Comparison of ENCODE assay signal across 11 mouse cellular contexts in genomic region chr19:46509202-46509601, GRCm38 (mm10). TPM values are rescaled to one million over a fixed set of nuclear protein-coding genes. Genes with fewer than 3 reads are reported as not detected.
A peak's percentile ranks its signal among the peaks of the same experiment; 100 is the strongest.
DNase-seq lines count a peak whose midpoint lies in the region; ATAC-seq lines count a peak whose summit lies in the region.
"Had no signal": no experiment of that assay in that cellular context is flagged by ENCODE, and none has a peak within 500 bp of the region (broad histone marks: within the 10 kb centered on the region; RNA-seq: fewer than 3 reads in every experiment).

No protein-coding gene starts in this region.

- peak overlapping the region; percentile 79 for H3K4me2 ChIP-seq in kidney, embryonic 16.5 days (replicated peaks; ENCODE audit: low read depth, low read length)
- H3K4me2 ChIP-seq: embryonic facial prominence, embryonic 12.5 days; heart, embryonic 15.5 days; limb, embryonic 13.5 days had no signal

- peak; percentile 14 for DNase-seq in adrenal gland, postnatal 25 days
- DNase-seq in adrenal gland, adult (ENCODE audit: inconsistent age in 2 of 2, low spot score in 1 of 2) = no peak
- DNase-seq in kidney, postnatal 4 days = no peak
- DNase-seq in CD4-positive helper T cell, adult 2 months (ENCODE audit: low read depth, low spot score) = peak; percentile 52
- DNase-seq in limb, embryonic 10.5 days (ENCODE audit: low spot score) = no peak
- DNase-seq in Muller cell, postnatal 12 days (ENCODE audit: inconsistent ontology term) = no peak
- DNase-seq in adipocyte (ENCODE audit: low spot score) = no peak

- H3K27ac ChIP-seq in kidney, embryonic 16.5 days (ENCODE audit: low read length) = peak overlapping the region; percentile 82
- peak overlapping the region; percentile 4; the same call in 1 of the 2 replicates for H3K27ac ChIP-seq in limb, embryonic 10.5 days
- H3K27ac ChIP-seq: embryonic facial prominence, embryonic 12.5 days; limb, embryonic 13.5 days had no signal

- WGBS in kidney, embryonic 16.5 days = 48% methylated on average over 3 of the region's 3 CpGs
- WGBS in limb, embryonic 10.5 days = 71% methylated on average over 3 of the region's 3 CpGs

- no peaks in the 10 kb centered on the region for H3K9me3 ChIP-seq in kidney, embryonic 16.5 days (ENCODE audit: low read length)
- H3K9me3 ChIP-seq in limb, embryonic 10.5 days (replicated peaks) = no peaks in the 10 kb centered on the region
- H3K9me3 ChIP-seq: embryonic facial prominence, embryonic 12.5 days; heart, embryonic 15.5 days; limb, embryonic 13.5 days had no signal

- H3K4me3 ChIP-seq in kidney, embryonic 16.5 days (ENCODE audit: low read length) = no peak overlapping the region
- H3K4me3 ChIP-seq in limb, embryonic 10.5 days = no peak overlapping the region
- H3K4me3 ChIP-seq: embryonic facial prominence, embryonic 12.5 days; heart, embryonic 15.5 days; limb, embryonic 13.5 days had no signal

- H3K36me3 ChIP-seq in kidney, embryonic 16.5 days (ENCODE audit: insufficient read depth, low read length) = peaks cover 59% of the 10 kb centered on the region
- H3K36me3 ChIP-seq in limb, embryonic 10.5 days = peaks cover 93% of the 10 kb centered on the region

- H3K4me1 ChIP-seq in kidney, embryonic 16.5 days (ENCODE audit: insufficient read depth, low read length) = peaks cover 71% of the 10 kb centered on the region
- H3K4me1 ChIP-seq in limb, embryonic 10.5 days = peaks cover 51% of the 10 kb centered on the region

- ATAC-seq in kidney, embryonic 16.5 days (ENCODE audit: low FRiP score, low TSS enrichment) = no peak

- H3K9ac ChIP-seq in kidney, embryonic 16.5 days (replicated peaks; ENCODE audit: low read length) = peak overlapping the region; percentile 43
- H3K9ac ChIP-seq: embryonic facial prominence, embryonic 12.5 days; heart, embryonic 15.5 days had no signal

- no peaks in the 10 kb centered on the region for H3K27me3 ChIP-seq in kidney, embryonic 16.5 days (ENCODE audit: insufficient read depth, low read length)
- H3K27me3 ChIP-seq in limb, embryonic 10.5 days (ENCODE audit: low read depth, poor library complexity, severe bottlenecking) = no peaks in the 10 kb centered on the region
- H3K27me3 ChIP-seq: embryonic facial prominence, embryonic 12.5 days; heart, embryonic 15.5 days; limb, embryonic 13.5 days had no signal

RNA-seq across cellular contexts. Expression of gene Trim8, which starts 7.7 kb away (rescaled TPM):
- 50.9 and 52.6 TPM in 2 replicates for total RNA-seq in adrenal gland, postnatal 25 days (2021)
- polyA plus RNA-seq in kidney, embryonic 16.5 days (2015; fragmentation: Nextera tagmentation; extraction: Ambion mirVana) = 22.2 and 26.0 TPM in 2 replicates
- 13.0 and 15.2 TPM in 2 replicates for polyA plus RNA-seq in limb, embryonic 10.5 days (2016; fragmentation: Nextera tagmentation; extraction: Ambion mirVana)

Comparison
In these comparisons a context has a peak if more than half of its experiments do, and no peak if none do; other contexts are left out.
1. DNase-seq: peak in adrenal gland, postnatal 25 days (single experiment) and CD4-positive helper T cell, adult 2 months (single experiment); none in adrenal gland, adult (0 of 2), kidney, postnatal 4 days (0 of 2), limb, embryonic 10.5 days (single experiment), Muller cell, postnatal 12 days (single experiment) and adipocyte (single experiment).